Mouse (Mus musculus) MEL (cell line): ENCODE data around the gene Cadm2.

Source experiments
- CTCF ChIP-seq, 3 experiments: IDR thresholded peaks in 2 of 3; conservative IDR thresholded peaks in 1 of 3; 2 replicates each; pipeline ENCODE4 v1.5.1; 2011 to 2012; ENCODE audit warnings: low read length in 3 of 3, low read depth in 2 of 3, mild to moderate bottlenecking in 2 of 3, improper control_type of control experiment in 1 of 3, inconsistent platforms in 1 of 3, mixed read lengths in 1 of 3, moderate library complexity in 1 of 3; ENCODE audit not compliant: control insufficient read depth in 1 of 3, insufficient read depth in 1 of 3, poor library complexity in 1 of 3, severe bottlenecking in 1 of 3
- EP300 ChIP-seq, 2 experiments: IDR thresholded peaks; 2 replicates each; pipeline ENCODE4 v1.6.1; 2011; ENCODE audit warnings: improper control_type of control experiment in 2 of 2, low read length in 2 of 2, low read depth in 1 of 2, mild to moderate bottlenecking in 1 of 2
- MAX ChIP-seq: IDR thresholded peaks from 2 replicates; pipeline ENCODE4 v1.6.1; 2011; ENCODE audit warnings: low read length, improper control_type of control experiment
- POLR2A ChIP-seq, 2 experiments: IDR thresholded peaks; 2 replicates each; pipeline ENCODE4 v1.6.1; 2011 to 2012; ENCODE audit warnings: low read length in 2 of 2, mild to moderate bottlenecking in 2 of 2, control low read depth in 1 of 2, improper control_type of control experiment in 1 of 2, low read depth in 1 of 2, moderate library complexity in 1 of 2; ENCODE audit not compliant: control insufficient read depth in 1 of 2, insufficient read depth in 1 of 2, poor library complexity in 1 of 2
- SIN3A ChIP-seq: IDR thresholded peaks from 2 replicates; pipeline ENCODE4 v1.6.1; 2012; ENCODE audit warnings: low read length, improper control_type of control experiment, inconsistent platforms
- ZC3H11A ChIP-seq: IDR thresholded peaks from 2 replicates; pipeline ENCODE4 v1.6.1; 2012; ENCODE audit warnings: low read depth, mild to moderate bottlenecking, inconsistent platforms, low read length, improper control_type of control experiment
- ZNF384 ChIP-seq: IDR thresholded peaks from 2 replicates; pipeline ENCODE4 v1.6.1; 2012; ENCODE audit warnings: low read depth, mild to moderate bottlenecking, inconsistent platforms, low read length, improper control_type of control experiment

- TF ChIP-seq ZNF384 (no peak), MAX (no peak), CTCF (IDR thresholded peaks at IDR 0.05 in 2 of 3, conservative IDR thresholded peaks at IDR 0.05 in 1 of 3; ENCODE audit: control insufficient read depth in 1 of 3, insufficient read depth in 1 of 3, low read depth in 2 of 3, low read length in 3 of 3, poor library complexity in 1 of 3, severe bottlenecking in 1 of 3) (no peak), SIN3A (no peak), ZC3H11A (no peak), POLR2A (IDR thresholded peaks at IDR 0.05; ENCODE audit: control insufficient read depth in 1 of 2, insufficient read depth in 1 of 2, low read depth in 1 of 2, low read length in 2 of 2, poor library complexity in 1 of 2) (no peak), EP300 (IDR thresholded peaks at IDR 0.05; ENCODE audit: low read depth in 1 of 2, low read length in 2 of 2) (no peak)
Measured at GRCm38 (mm10) chr16:66811495-66811894, 809.2 kb downstream of the Cadm2 start.
